20 mouse cellular contexts compared by ENCODE assay signal in genomic region chr15:8667849-8668522, GRCm38 (mm10). TPM values are rescaled to one million over a fixed set of nuclear protein-coding genes. Genes with fewer than 3 reads are reported as not detected.
DNase-seq lines count a peak whose midpoint lies in the region; ATAC-seq lines count a peak whose summit lies in the region.
"Had no signal": no experiment of that assay in that cellular context is flagged by ENCODE, and none has a peak within 500 bp of the region (broad histone marks: within the 10 kb centered on the region; RNA-seq: fewer than 3 reads in every experiment).

No protein-coding gene starts in this region.

- H3K9me3 ChIP-seq in embryonic facial prominence, embryonic 12.5 days: no peaks in the 10 kb centered on the region
- H3K9me3 ChIP-seq in embryonic facial prominence, embryonic 10.5 days: no peaks in the 10 kb centered on the region
- no peaks in the 10 kb centered on the region for H3K9me3 ChIP-seq in kidney, embryonic 16.5 days (ENCODE audit: low read length)
- H3K9me3 ChIP-seq in embryonic facial prominence, embryonic 14.5 days (ENCODE audit: control insufficient read depth, low read length): no peaks in the 10 kb centered on the region
- H3K9me3 ChIP-seq in hindbrain, embryonic 10.5 days: no peaks in the 10 kb centered on the region
- H3K9me3 ChIP-seq: embryonic facial prominence, embryonic 15.5 days; limb, embryonic 13.5 days; liver, embryonic 15.5 days; midbrain, embryonic 13.5 days; neural tube, embryonic 15.5 days had no signal

- peaks cover 13% of the 10 kb centered on the region; the same call in 1 of the 2 replicates for H3K4me1 ChIP-seq in embryonic facial prominence, embryonic 12.5 days
- peaks cover 14% of the 10 kb centered on the region for H3K4me1 ChIP-seq in embryonic facial prominence, embryonic 10.5 days
- peaks cover 6% of the 10 kb centered on the region for H3K4me1 ChIP-seq in kidney, embryonic 16.5 days (ENCODE audit: insufficient read depth, low read length)
- peaks cover 5% of the 10 kb centered on the region; the same call in 1 of the 2 replicates for H3K4me1 ChIP-seq in embryonic facial prominence, embryonic 14.5 days (ENCODE audit: control insufficient read depth, insufficient read depth, low read length)
- H3K4me1 ChIP-seq in hindbrain, embryonic 10.5 days (replicated peaks): peaks cover 13% of the 10 kb centered on the region

- no peak overlapping the region for H3K9ac ChIP-seq in embryonic facial prominence, embryonic 12.5 days
- no peak overlapping the region for H3K9ac ChIP-seq in kidney, embryonic 16.5 days (replicated peaks; ENCODE audit: low read length)
- no peak overlapping the region for H3K9ac ChIP-seq in embryonic facial prominence, embryonic 14.5 days (ENCODE audit: low read depth, low read length)
- H3K9ac ChIP-seq: embryonic facial prominence, embryonic 15.5 days; limb, embryonic 13.5 days; liver, embryonic 15.5 days; midbrain, embryonic 13.5 days; neural tube, embryonic 15.5 days had no signal

- 89% methylated on average over 25 of the region's 25 CpGs for WGBS in embryonic facial prominence, embryonic 12.5 days
- 93% methylated on average over 25 of the region's 25 CpGs for WGBS in embryonic facial prominence, embryonic 10.5 days
- 86% methylated on average over 25 of the region's 25 CpGs for WGBS in kidney, embryonic 16.5 days
- WGBS in embryonic facial prominence, embryonic 14.5 days: 88% methylated on average over 25 of the region's 25 CpGs
- WGBS in hindbrain, embryonic 10.5 days: 93% methylated on average over 25 of the region's 25 CpGs

- no peak overlapping the region for H3K4me2 ChIP-seq in embryonic facial prominence, embryonic 12.5 days (replicated peaks)
- no peak overlapping the region for H3K4me2 ChIP-seq in kidney, embryonic 16.5 days (replicated peaks; ENCODE audit: low read depth, low read length)
- no peak overlapping the region for H3K4me2 ChIP-seq in embryonic facial prominence, embryonic 14.5 days (ENCODE audit: low read depth, low read length)
- H3K4me2 ChIP-seq: embryonic facial prominence, embryonic 15.5 days; limb, embryonic 13.5 days; liver, embryonic 15.5 days; midbrain, embryonic 13.5 days; neural tube, embryonic 15.5 days had no signal

- 0 out of 2 replicates have a peak, but pooled peaks have one; percentile 22 for ATAC-seq in embryonic facial prominence, embryonic 12.5 days (ENCODE audit: insufficient number of reproducible peaks, insufficient read depth, low FRiP score, low TSS enrichment)
- ATAC-seq in kidney, embryonic 16.5 days (ENCODE audit: low FRiP score, low TSS enrichment): 0 out of 2 replicates have a peak, but pooled peaks have one; percentile 42
- peak; percentile 71; the same call in 1 of the 2 replicates for ATAC-seq in embryonic facial prominence, embryonic 14.5 days (ENCODE audit: low read depth)
- ATAC-seq: inflammation-experienced regulatory T-cells, adult 6 months; lung, postnatal 0 days; midbrain, embryonic 13.5 days had no signal

- H3K36me3 ChIP-seq in embryonic facial prominence, embryonic 12.5 days: no peaks in the 10 kb centered on the region
- no peaks in the 10 kb centered on the region; the same call in 1 of the 2 replicates for H3K36me3 ChIP-seq in embryonic facial prominence, embryonic 10.5 days (replicated peaks)
- no peaks in the 10 kb centered on the region for H3K36me3 ChIP-seq in kidney, embryonic 16.5 days (ENCODE audit: insufficient read depth, low read length)
- H3K36me3 ChIP-seq in embryonic facial prominence, embryonic 14.5 days (ENCODE audit: control insufficient read depth, insufficient read depth, low read length): 0 out of 2 replicates have a peak, but pooled peaks cover 5% of the 10 kb centered on the region
- no peaks in the 10 kb centered on the region for H3K36me3 ChIP-seq in hindbrain, embryonic 10.5 days
- H3K36me3 ChIP-seq: embryonic facial prominence, embryonic 15.5 days; limb, embryonic 13.5 days; liver, embryonic 15.5 days; midbrain, embryonic 13.5 days; neural tube, embryonic 15.5 days had no signal

- H3K27me3 ChIP-seq in embryonic facial prominence, embryonic 12.5 days: no peaks in the 10 kb centered on the region
- H3K27me3 ChIP-seq in embryonic facial prominence, embryonic 10.5 days (replicated peaks; ENCODE audit: low read depth, poor library complexity, severe bottlenecking): no peaks in the 10 kb centered on the region
- no peaks in the 10 kb centered on the region for H3K27me3 ChIP-seq in kidney, embryonic 16.5 days (ENCODE audit: insufficient read depth, low read length)
- no peaks in the 10 kb centered on the region for H3K27me3 ChIP-seq in embryonic facial prominence, embryonic 14.5 days (replicated peaks; ENCODE audit: control insufficient read depth, insufficient read depth, low read length)
- H3K27me3 ChIP-seq in hindbrain, embryonic 10.5 days (ENCODE audit: insufficient read depth, poor library complexity, severe bottlenecking): no peaks in the 10 kb centered on the region
- H3K27me3 ChIP-seq: embryonic facial prominence, embryonic 15.5 days; limb, embryonic 13.5 days; midbrain, embryonic 13.5 days; neural tube, embryonic 15.5 days had no signal

- H3K27ac ChIP-seq in embryonic facial prominence, embryonic 12.5 days: no peak overlapping the region
- no peak overlapping the region for H3K27ac ChIP-seq in embryonic facial prominence, embryonic 10.5 days (replicated peaks)
- H3K27ac ChIP-seq in kidney, embryonic 16.5 days (ENCODE audit: low read length): no peak overlapping the region
- H3K27ac ChIP-seq in embryonic facial prominence, embryonic 14.5 days (replicated peaks; ENCODE audit: low read depth, low read length): no peak overlapping the region
- H3K27ac ChIP-seq in hindbrain, embryonic 10.5 days: no peak overlapping the region
- H3K27ac ChIP-seq: embryonic facial prominence, embryonic 15.5 days; limb, embryonic 13.5 days; liver, embryonic 15.5 days; midbrain, embryonic 13.5 days; neural tube, embryonic 15.5 days had no signal

- H3K4me3 ChIP-seq in embryonic facial prominence, embryonic 12.5 days: no peak overlapping the region
- H3K4me3 ChIP-seq in embryonic facial prominence, embryonic 10.5 days: no peak overlapping the region
- no peak overlapping the region for H3K4me3 ChIP-seq in kidney, embryonic 16.5 days (ENCODE audit: low read length)
- no peak overlapping the region for H3K4me3 ChIP-seq in embryonic facial prominence, embryonic 14.5 days (ENCODE audit: low read depth, low read length)
- H3K4me3 ChIP-seq in hindbrain, embryonic 10.5 days: no peak overlapping the region
- H3K4me3 ChIP-seq: embryonic facial prominence, embryonic 15.5 days; limb, embryonic 13.5 days; liver, embryonic 15.5 days; midbrain, embryonic 13.5 days; neural tube, embryonic 15.5 days had no signal

- no peak for DNase-seq in embryonic facial prominence, embryonic 10.5 days (ENCODE audit: low spot score)
- DNase-seq in kidney, adult 18-20 months: no peak
- no peak for DNase-seq in embryonic facial prominence, embryonic 14.5 days (ENCODE audit: low spot score)
- no peak for DNase-seq in thymus, postnatal 10 days (ENCODE audit: low spot score in 2 of 2)
- DNase-seq in hindbrain, embryonic 10.5 days (ENCODE audit: low spot score): no peak
- DNase-seq: adrenal gland, adult 2 months; cerebellum, adult 11-12 months; gastrocnemius, postnatal 25 days; kidney, postnatal 14 days; right cerebral cortex, postnatal 25 days; thymus, postnatal 25 days had no signal

RNA-seq across cellular contexts. Expression of gene Slc1a3, which starts 42.6 kb away (rescaled TPM):
- 43.4 and 49.3 TPM in 2 replicates for polyA plus RNA-seq in embryonic facial prominence, embryonic 12.5 days (2016; fragmentation: Nextera tagmentation; extraction: Ambion mirVana)
- 24.2 and 25.7 TPM in 2 replicates for polyA plus RNA-seq in embryonic facial prominence, embryonic 10.5 days (2016; fragmentation: Nextera tagmentation; extraction: Ambion mirVana)
- polyA plus RNA-seq in kidney, embryonic 16.5 days (2015; fragmentation: Nextera tagmentation; extraction: Ambion mirVana): 14.6 and 18.0 TPM in 2 replicates
- polyA plus RNA-seq in embryonic facial prominence, embryonic 14.5 days (2014; fragmentation: Nextera tagmentation; extraction: Ambion mirVana): 32.8 and 36.5 TPM in 2 replicates
- 26.1 and 28.2 TPM in 2 replicates for polyA plus RNA-seq in hindbrain, embryonic 10.5 days (2016; fragmentation: Nextera tagmentation; extraction: Ambion mirVana)
